Mouse (Mus musculus): ENCODE results near the gene Sparcl1. TPM values are rescaled to one million over a fixed set of nuclear protein-coding genes. Genes with fewer than 3 reads are reported as not detected.

Gene Sparcl1
- polyA plus RNA-seq, 1 experiment: 17.3 TPM

DNA sequence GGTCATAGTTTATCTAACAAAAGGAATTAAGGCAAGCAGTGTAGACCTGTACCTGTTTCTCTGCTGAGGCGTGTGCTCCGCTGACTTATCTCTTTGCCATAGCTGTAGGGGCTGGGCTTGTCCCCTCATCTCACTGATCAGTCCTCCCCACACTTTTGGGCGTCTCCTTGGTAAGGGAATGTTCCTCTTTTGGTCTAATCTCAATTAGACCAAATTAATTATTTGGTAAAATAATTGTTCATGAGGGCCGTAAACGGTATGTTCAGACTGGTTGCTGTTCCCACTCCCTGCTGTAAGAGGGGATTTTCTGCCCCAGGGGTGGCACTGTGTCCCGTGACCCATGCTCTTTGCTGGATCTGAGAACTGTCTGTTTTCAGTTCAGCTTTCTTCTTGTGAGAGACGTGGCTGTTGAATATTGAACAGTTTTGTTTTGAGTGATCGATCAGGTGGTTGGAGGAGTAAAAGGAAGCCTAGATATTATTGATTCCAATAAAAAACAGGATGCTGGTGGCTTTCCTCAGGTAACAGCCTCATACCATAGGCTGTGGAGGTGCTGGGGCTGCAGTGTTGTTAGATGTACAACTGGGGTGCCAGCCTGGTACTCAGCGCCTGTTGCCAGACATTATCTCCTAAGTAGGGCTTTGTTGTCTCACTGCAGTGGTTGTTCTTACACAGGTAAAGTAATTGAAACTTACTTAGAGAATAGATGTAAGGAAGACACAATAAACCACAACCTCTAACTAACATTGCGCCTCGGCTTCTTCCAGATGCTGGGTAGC, 50.6 kb downstream of the Sparcl1 start:
- Histone ChIP-seq H3K27me3 (ENCODE audit: control insufficient read depth, insufficient read depth, low read length) (no peaks in the 10 kb centered on the region), H3K4me1 (ENCODE audit: control insufficient read depth, insufficient read depth, insufficient read length) (no peaks in the 10 kb centered on the region), H3K36me3 (ENCODE audit: control insufficient read depth, insufficient read depth, low read length) (peaks cover 28% of the 10 kb centered on the region), H3K27ac (ENCODE audit: insufficient read depth, low read length) (no peak overlapping the region), H3K4me3 (ENCODE audit: extremely low read depth, insufficient read depth, insufficient read length) (no peak overlapping the region)
- DNase-seq (ENCODE audit: low read depth in 1 of 2, low spot score in 2 of 2): no peak
- WGBS: 83% methylated on average over 11 of the region's 11 CpGs
- no peak for TF ChIP-seq CTCF (IDR thresholded peaks at IDR 0.05; ENCODE audit: extremely low read depth, insufficient read depth, insufficient read length, insufficient replicate concordance)
- TF ChIP-seq POLR2A (IDR thresholded peaks at IDR 0.05; ENCODE audit: low read depth, low read length): no peak

GRCm38 (mm10) chr5:104061936-104062772, 51.4 kb downstream of the Sparcl1 start:
- no peak for DNase-seq (ENCODE audit: low read depth in 1 of 2, low spot score in 2 of 2)
- Histone ChIP-seq H3K36me3 (ENCODE audit: control insufficient read depth, insufficient read depth, low read length) (peaks cover 28% of the 10 kb centered on the region), H3K4me3 (ENCODE audit: extremely low read depth, insufficient read depth, insufficient read length) (no peak overlapping the region), H3K4me1 (ENCODE audit: control insufficient read depth, insufficient read depth, insufficient read length) (no peaks in the 10 kb centered on the region), H3K27me3 (ENCODE audit: control insufficient read depth, insufficient read depth, low read length) (no peaks in the 10 kb centered on the region), H3K27ac (ENCODE audit: insufficient read depth, low read length) (no peak overlapping the region)
- TF ChIP-seq POLR2A (IDR thresholded peaks at IDR 0.05; ENCODE audit: low read depth, low read length): no peak
- no peak for TF ChIP-seq CTCF (IDR thresholded peaks at IDR 0.05; ENCODE audit: extremely low read depth, insufficient read depth, insufficient read length, insufficient replicate concordance)
- 91% methylated on average over 13 of the region's 13 CpGs for WGBS

GRCm38 (mm10) chr5:104060429-104060828, 53.1 kb downstream of the Sparcl1 start:
- WGBS: 94% methylated on average over 5 of the region's 5 CpGs
- Histone ChIP-seq H3K36me3 (ENCODE audit: control insufficient read depth, insufficient read depth, low read length) (peaks cover 29% of the 10 kb centered on the region), H3K4me3 (ENCODE audit: extremely low read depth, insufficient read depth, insufficient read length) (no peak overlapping the region), H3K27me3 (ENCODE audit: control insufficient read depth, insufficient read depth, low read length) (no peaks in the 10 kb centered on the region), H3K27ac (ENCODE audit: insufficient read depth, low read length) (no peak overlapping the region), H3K4me1 (ENCODE audit: control insufficient read depth, insufficient read depth, insufficient read length) (no peaks in the 10 kb centered on the region)
- no peak for DNase-seq (ENCODE audit: low read depth in 1 of 2, low spot score in 2 of 2)
- TF ChIP-seq POLR2A (IDR thresholded peaks at IDR 0.05; ENCODE audit: low read depth, low read length) (no peak), CTCF (IDR thresholded peaks at IDR 0.05; ENCODE audit: extremely low read depth, insufficient read depth, insufficient read length, insufficient replicate concordance) (no peak)

GRCm38 (mm10) chr5:104059628-104060027, 53.9 kb downstream of the Sparcl1 start:
- TF ChIP-seq POLR2A (IDR thresholded peaks at IDR 0.05; ENCODE audit: low read depth, low read length) (no peak), CTCF (IDR thresholded peaks at IDR 0.05; ENCODE audit: extremely low read depth, insufficient read depth, insufficient read length, insufficient replicate concordance) (no peak)
- no peak for DNase-seq (ENCODE audit: low read depth in 1 of 2, low spot score in 2 of 2)
- H3K27ac ChIP-seq (ENCODE audit: insufficient read depth, low read length): no peak overlapping the region
- no peaks in the 10 kb centered on the region for H3K27me3 ChIP-seq (ENCODE audit: control insufficient read depth, insufficient read depth, low read length)
- WGBS: 90% methylated on average over 9 of the region's 9 CpGs
- H3K36me3 ChIP-seq (ENCODE audit: control insufficient read depth, insufficient read depth, low read length): peaks cover 26% of the 10 kb centered on the region
- no peak overlapping the region for H3K4me3 ChIP-seq (ENCODE audit: extremely low read depth, insufficient read depth, insufficient read length)
- no peaks in the 10 kb centered on the region for H3K4me1 ChIP-seq (ENCODE audit: control insufficient read depth, insufficient read depth, insufficient read length)

- peak in 1 of 2 experiments; percentile 48 for DNase-seq (ENCODE audit: low read depth in 1 of 2, low spot score in 2 of 2)
- peak; percentile 78 for TF ChIP-seq CTCF (IDR thresholded peaks at IDR 0.05; ENCODE audit: extremely low read depth, insufficient read depth, insufficient read length, insufficient replicate concordance)
- no peak for TF ChIP-seq POLR2A (IDR thresholded peaks at IDR 0.05; ENCODE audit: low read depth, low read length)
- Histone ChIP-seq H3K4me3 (ENCODE audit: extremely low read depth, insufficient read depth, insufficient read length) (no peak overlapping the region), H3K27ac (ENCODE audit: insufficient read depth, low read length) (no peak overlapping the region), H3K36me3 (ENCODE audit: control insufficient read depth, insufficient read depth, low read length) (peaks cover 24% of the 10 kb centered on the region), H3K27me3 (ENCODE audit: control insufficient read depth, insufficient read depth, low read length) (no peaks in the 10 kb centered on the region), H3K4me1 (ENCODE audit: control insufficient read depth, insufficient read depth, insufficient read length) (no peaks in the 10 kb centered on the region)
- WGBS: 62% methylated on average over 15 of the region's 15 CpGs
These were observed 55.5 kb downstream of the Sparcl1 start for GRCm38 (mm10) chr5:104058021-104058420.

DNA sequence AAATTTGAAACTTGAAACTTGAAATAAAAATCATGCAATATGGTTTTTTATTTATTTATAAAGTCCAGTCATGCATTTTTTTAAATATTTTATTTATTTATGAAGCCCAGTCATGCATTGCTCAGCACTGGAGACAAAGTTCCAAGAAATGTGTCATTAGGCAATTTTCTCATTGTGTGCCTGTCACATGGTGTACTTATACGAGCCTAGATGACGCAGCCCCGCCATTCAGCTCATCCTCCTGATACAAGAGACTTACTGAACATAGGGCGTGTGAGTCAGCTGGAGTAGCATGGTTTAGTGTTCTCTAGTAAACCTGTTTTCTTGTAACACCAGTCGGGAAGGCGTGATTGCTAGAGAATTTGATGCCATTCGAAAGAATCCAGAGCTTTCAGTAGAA, 57.2 kb downstream of the Sparcl1 start:
- no peak for DNase-seq (ENCODE audit: low read depth in 1 of 2, low spot score in 2 of 2)
- Histone ChIP-seq H3K27ac (ENCODE audit: insufficient read depth, low read length) (no peak overlapping the region), H3K36me3 (ENCODE audit: control insufficient read depth, insufficient read depth, low read length) (peaks cover 19% of the 10 kb centered on the region), H3K4me3 (ENCODE audit: extremely low read depth, insufficient read depth, insufficient read length) (no peak overlapping the region), H3K4me1 (ENCODE audit: control insufficient read depth, insufficient read depth, insufficient read length) (no peaks in the 10 kb centered on the region), H3K27me3 (ENCODE audit: control insufficient read depth, insufficient read depth, low read length) (no peaks in the 10 kb centered on the region)
- 96% methylated on average over 7 of the region's 7 CpGs for WGBS
- TF ChIP-seq CTCF (IDR thresholded peaks at IDR 0.05; ENCODE audit: extremely low read depth, insufficient read depth, insufficient read length, insufficient replicate concordance) (no peak), POLR2A (IDR thresholded peaks at IDR 0.05; ENCODE audit: low read depth, low read length) (no peak)
